Mouse (Mus musculus): ENCODE measurements around the gene Bche. TPM values are rescaled to one million over a fixed set of nuclear protein-coding genes. Genes with fewer than 3 reads are reported as not detected.

Gene Bche
- total and polyA plus RNA-seq, 2 experiments from 2014 or later: 1.4 to 2.6 TPM

- DNase-seq (ENCODE audit: low spot score): no peak
- H3K4me1 ChIP-seq (ENCODE audit: insufficient read depth, low read length): no peaks in the 10 kb centered on the region
- H3K9ac ChIP-seq (replicated peaks; ENCODE audit: low read length, poor library complexity, severe bottlenecking): no peak overlapping the region
- H3K9me3 ChIP-seq (ENCODE audit: low read length): no peaks in the 10 kb centered on the region
- WGBS: 87% methylated on average over 5 of the region's 5 CpGs
- no peaks in the 10 kb centered on the region for H3K27me3 ChIP-seq (ENCODE audit: insufficient read depth, low read length)
- TF ChIP-seq CTCF (IDR thresholded peaks at IDR 0.05): no peak
- H3K36me3 ChIP-seq (ENCODE audit: insufficient read depth, low read length): no peaks in the 10 kb centered on the region
- no peak for ATAC-seq (ENCODE audit: low FRiP score)
- H3K4me2 ChIP-seq (ENCODE audit: low read depth, low read length, poor library complexity, severe bottlenecking): no peak overlapping the region
- H3K27ac ChIP-seq (ENCODE audit: low read depth, low read length): no peak overlapping the region
- no peak overlapping the region for H3K4me3 ChIP-seq (ENCODE audit: low read depth, low read length)
Observed at GRCm38 (mm10) chr3:73668172-73668571, 40.0 kb downstream of the Bche start.

DNA sequence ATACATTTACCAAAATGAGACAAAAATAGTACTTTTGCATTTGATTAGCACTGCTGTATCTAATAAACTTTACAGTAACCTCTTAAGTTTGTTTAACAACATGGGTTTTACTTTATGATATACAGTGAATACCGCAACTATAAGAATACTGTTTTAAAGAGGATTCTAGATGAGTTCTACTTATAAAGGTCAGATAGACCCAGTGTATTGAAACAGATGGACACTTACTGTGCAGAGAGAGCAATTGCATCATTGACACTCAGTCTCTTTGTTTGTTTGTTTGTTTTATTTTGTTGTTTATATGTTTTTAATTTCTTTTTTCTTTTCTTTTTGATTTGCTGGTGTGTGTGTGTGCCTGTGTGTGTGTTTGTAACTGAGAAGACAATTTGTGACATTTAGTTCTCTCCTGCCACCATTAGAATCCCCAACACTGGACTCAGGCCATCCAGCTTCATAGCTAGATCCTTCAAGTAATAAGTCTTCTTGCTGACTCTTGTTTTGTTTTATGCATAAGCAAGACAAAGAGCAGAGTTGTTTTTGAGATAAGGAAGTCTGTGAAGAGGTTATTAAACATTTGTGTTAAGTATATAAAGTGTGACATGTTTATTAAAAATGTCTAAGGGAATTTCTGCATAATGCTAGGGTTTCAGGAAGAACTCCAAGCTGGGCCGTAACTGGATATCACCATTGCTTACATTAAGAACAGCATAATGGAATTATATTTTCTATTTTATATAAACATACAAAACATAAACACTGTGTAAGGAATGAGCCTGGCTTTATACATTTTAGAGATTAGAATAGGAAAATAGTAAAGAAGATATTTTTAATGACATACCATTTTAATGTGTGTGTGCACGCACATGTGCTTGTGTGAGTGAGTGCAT lies 40.7 kb downstream of the Bche start:
- TF ChIP-seq CTCF (IDR thresholded peaks at IDR 0.05): no peak
- H3K27ac ChIP-seq (ENCODE audit: low read depth, low read length): no peak overlapping the region
- no peak overlapping the region for H3K9ac ChIP-seq (replicated peaks; ENCODE audit: low read length, poor library complexity, severe bottlenecking)
- no peaks in the 10 kb centered on the region for H3K9me3 ChIP-seq (ENCODE audit: low read length)
- no peak for ATAC-seq (ENCODE audit: low FRiP score)
- H3K27me3 ChIP-seq (ENCODE audit: insufficient read depth, low read length): no peaks in the 10 kb centered on the region
- no peak overlapping the region for H3K4me2 ChIP-seq (ENCODE audit: low read depth, low read length, poor library complexity, severe bottlenecking)
- H3K4me3 ChIP-seq (ENCODE audit: low read depth, low read length): no peak overlapping the region
- 97% methylated on average over 3 of the region's 3 CpGs for WGBS
- no peaks in the 10 kb centered on the region for H3K4me1 ChIP-seq (ENCODE audit: insufficient read depth, low read length)
- H3K36me3 ChIP-seq (ENCODE audit: insufficient read depth, low read length): no peaks in the 10 kb centered on the region
- no peak for DNase-seq (ENCODE audit: low spot score)

DNA sequence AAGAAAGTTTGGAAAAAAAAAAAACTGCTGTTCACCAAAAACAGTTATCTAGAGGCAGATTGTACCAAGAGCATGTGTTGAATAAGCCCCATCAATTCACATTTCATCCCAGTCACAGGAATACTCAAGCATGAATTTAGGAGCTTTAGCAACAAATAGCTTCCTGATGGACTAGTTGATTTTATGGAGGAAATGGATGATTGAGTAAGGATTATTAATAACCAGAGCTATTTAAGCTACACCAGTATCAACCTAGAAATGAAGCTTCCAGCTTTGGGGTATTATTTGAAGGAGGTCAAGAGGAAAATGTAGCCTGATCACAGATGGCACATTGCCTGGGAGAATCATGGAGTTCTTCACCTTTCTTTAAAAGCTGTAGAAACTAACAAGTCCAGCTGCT lies 57.9 kb downstream of the Bche start:
- H3K27me3 ChIP-seq (ENCODE audit: insufficient read depth, low read length): no peaks in the 10 kb centered on the region
- no peaks in the 10 kb centered on the region for H3K4me1 ChIP-seq (ENCODE audit: insufficient read depth, low read length)
- H3K4me2 ChIP-seq (ENCODE audit: low read depth, low read length, poor library complexity, severe bottlenecking): no peak overlapping the region
- H3K4me3 ChIP-seq (ENCODE audit: low read depth, low read length): no peak overlapping the region
- no peak overlapping the region for H3K9ac ChIP-seq (replicated peaks; ENCODE audit: low read length, poor library complexity, severe bottlenecking)
- H3K9me3 ChIP-seq (ENCODE audit: low read length): no peaks in the 10 kb centered on the region
- H3K36me3 ChIP-seq (ENCODE audit: insufficient read depth, low read length): no peaks in the 10 kb centered on the region
- TF ChIP-seq CTCF (IDR thresholded peaks at IDR 0.05): no peak
- DNase-seq (ENCODE audit: low spot score): no peak
- no peak overlapping the region for H3K27ac ChIP-seq (ENCODE audit: low read depth, low read length)
- ATAC-seq (ENCODE audit: low FRiP score): no peak

DNA sequence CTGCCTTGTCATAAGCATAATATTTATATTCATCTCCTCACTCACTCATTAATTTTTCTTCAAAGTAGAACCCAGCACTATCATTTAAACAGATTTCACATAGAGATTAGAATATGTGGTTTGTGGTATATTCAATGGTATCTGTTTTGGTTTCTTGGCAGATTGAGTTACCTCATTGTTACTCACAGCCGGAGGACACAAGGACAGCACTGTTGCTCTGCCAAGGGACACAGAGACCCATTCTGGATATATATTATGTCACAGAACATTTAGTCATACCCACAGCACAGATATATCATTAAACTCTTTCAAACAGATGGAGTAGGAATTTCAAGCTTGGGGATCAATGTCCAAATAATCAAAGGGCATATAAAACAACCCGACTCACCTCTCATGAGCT lies 61.2 kb downstream of the Bche start:
- 88% methylated on average over 2 of the region's 2 CpGs for WGBS
- DNase-seq (ENCODE audit: low spot score): no peak
- H3K4me2 ChIP-seq (ENCODE audit: low read depth, low read length, poor library complexity, severe bottlenecking): no peak overlapping the region
- no peak overlapping the region for H3K9ac ChIP-seq (replicated peaks; ENCODE audit: low read length, poor library complexity, severe bottlenecking)
- no peak overlapping the region for H3K27ac ChIP-seq (ENCODE audit: low read depth, low read length)
- no peaks in the 10 kb centered on the region for H3K9me3 ChIP-seq (ENCODE audit: low read length)
- H3K27me3 ChIP-seq (ENCODE audit: insufficient read depth, low read length): no peaks in the 10 kb centered on the region
- H3K36me3 ChIP-seq (ENCODE audit: insufficient read depth, low read length): no peaks in the 10 kb centered on the region
- no peak overlapping the region for H3K4me3 ChIP-seq (ENCODE audit: low read depth, low read length)
- no peak for ATAC-seq (ENCODE audit: low FRiP score)
- H3K4me1 ChIP-seq (ENCODE audit: insufficient read depth, low read length): no peaks in the 10 kb centered on the region
- TF ChIP-seq CTCF (IDR thresholded peaks at IDR 0.05): no peak

DNA sequence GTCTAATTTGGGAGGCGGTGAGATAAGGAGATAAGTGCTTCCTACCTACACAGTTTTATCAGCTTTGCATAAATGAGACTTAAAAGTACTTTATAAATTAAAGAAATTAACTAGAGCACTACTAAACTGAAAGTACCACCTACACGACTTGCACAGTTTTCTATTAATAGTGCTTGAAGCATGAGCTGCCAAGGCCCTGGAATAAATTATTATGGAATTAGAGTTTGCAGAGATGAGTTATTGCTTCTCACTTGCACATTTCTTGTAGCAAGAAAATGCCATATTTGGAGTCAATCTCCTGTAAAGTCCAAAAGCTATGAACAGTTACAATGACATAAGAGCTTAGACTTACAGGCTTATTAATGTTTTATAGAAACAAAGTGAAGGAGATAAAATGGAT lies 96.8 kb downstream of the Bche start:
- ATAC-seq (ENCODE audit: low FRiP score) (no peak), DNase-seq (ENCODE audit: low spot score) (peak; percentile 1)
- Histone ChIP-seq H3K4me2 (ENCODE audit: low read depth, low read length, poor library complexity, severe bottlenecking) (no peak overlapping the region), H3K27ac (ENCODE audit: low read depth, low read length) (no peak overlapping the region), H3K9ac (replicated peaks; ENCODE audit: low read length, poor library complexity, severe bottlenecking) (no peak overlapping the region), H3K9me3 (ENCODE audit: low read length) (no peaks in the 10 kb centered on the region), H3K4me1 (ENCODE audit: insufficient read depth, low read length) (no peaks in the 10 kb centered on the region), H3K27me3 (ENCODE audit: insufficient read depth, low read length) (no peaks in the 10 kb centered on the region), H3K36me3 (ENCODE audit: insufficient read depth, low read length) (no peaks in the 10 kb centered on the region), H3K4me3 (ENCODE audit: low read depth, low read length) (no peak overlapping the region)
- WGBS: 78% methylated on average over 2 of the region's 2 CpGs
- no peak for TF ChIP-seq CTCF (IDR thresholded peaks at IDR 0.05)

GRCm38 (mm10) chr3:73591757-73592533 lies 116.3 kb downstream of the Bche start:
- no peak overlapping the region for H3K4me3 ChIP-seq (ENCODE audit: low read depth, low read length)
- H3K36me3 ChIP-seq (ENCODE audit: insufficient read depth, low read length): no peaks in the 10 kb centered on the region
- no peak for TF ChIP-seq CTCF (IDR thresholded peaks at IDR 0.05)
- ATAC-seq (ENCODE audit: low FRiP score) (no peak), DNase-seq (ENCODE audit: low spot score) (peak; percentile 0)
- no peaks in the 10 kb centered on the region for H3K9me3 ChIP-seq (ENCODE audit: low read length)
- H3K9ac ChIP-seq (replicated peaks; ENCODE audit: low read length, poor library complexity, severe bottlenecking): no peak overlapping the region
- H3K27me3 ChIP-seq (ENCODE audit: insufficient read depth, low read length): no peaks in the 10 kb centered on the region
- H3K4me2 ChIP-seq (ENCODE audit: low read depth, low read length, poor library complexity, severe bottlenecking): no peak overlapping the region
- WGBS: 79% methylated on average over 4 of the region's 5 CpGs
- H3K4me1 ChIP-seq (ENCODE audit: insufficient read depth, low read length): no peaks in the 10 kb centered on the region
- no peak overlapping the region for H3K27ac ChIP-seq (ENCODE audit: low read depth, low read length)
